Mouse (Mus musculus) C2C12 (cell line): ENCODE data around the gene Olfr272. TPM values are rescaled to one million over a fixed set of nuclear protein-coding genes. Genes with fewer than 3 reads are reported as not detected.

ENCODE experiments used
- H3K27me3 ChIP-seq: one replicate; pipeline ENCODE4 v1.6.1; 2011; ENCODE audit not compliant: control insufficient read depth, insufficient read depth, insufficient read length
- H3K36me3 ChIP-seq: one replicate; pipeline ENCODE4 v1.6.1; 2011; ENCODE audit not compliant: control insufficient read depth, insufficient read depth
- H3K4me3 ChIP-seq: one replicate; pipeline ENCODE4 v1.5.1; 2011; ENCODE audit warnings: mild to moderate bottlenecking, control low read depth; ENCODE audit not compliant: poor library complexity, insufficient read depth, severe bottlenecking
- H3K79me2 ChIP-seq: one replicate; pipeline ENCODE4 v1.6.1; 2011; ENCODE audit not compliant: control insufficient read depth, insufficient read depth
- H3K79me3 ChIP-seq: one replicate; pipeline ENCODE4 v1.6.1; 2011; ENCODE audit warnings: low read depth, control low read depth
- H3ac ChIP-seq: one replicate; pipeline ENCODE3; 2011; ENCODE audit warnings: low read depth; ENCODE audit not compliant: control insufficient read depth, insufficient read length
- CEBPB ChIP-seq: IDR thresholded peaks from one replicate; pipeline ENCODE4 v1.6.1; 2011; ENCODE audit warnings: low read depth, mild to moderate bottlenecking, control low read depth, moderate library complexity
- CTCF ChIP-seq: IDR thresholded peaks from one replicate; pipeline ENCODE4 v1.5.1; 2011; ENCODE audit not compliant: control insufficient read depth, insufficient read depth, insufficient read length
- FOSL1 ChIP-seq: IDR thresholded peaks from one replicate; pipeline ENCODE4 v1.8.0; 2011; ENCODE audit warnings: mild to moderate bottlenecking, low read length; ENCODE audit not compliant: poor library complexity, insufficient read depth, severe bottlenecking
- MAX ChIP-seq: IDR thresholded peaks from one replicate; pipeline ENCODE4 v1.6.1; 2011; ENCODE audit warnings: mild to moderate bottlenecking, control low read depth
- MYOD1 ChIP-seq: IDR thresholded peaks from one replicate; pipeline ENCODE4 v1.6.1; 2011; ENCODE audit warnings: low read depth; ENCODE audit not compliant: control insufficient read depth, insufficient read length
- MYOG ChIP-seq: IDR thresholded peaks from one replicate; pipeline ENCODE4 v1.6.1; 2011; ENCODE audit not compliant: control insufficient read depth, insufficient read length; ENCODE audit errors: extremely low read depth
- USF1 ChIP-seq: IDR thresholded peaks from one replicate; pipeline ENCODE4 v1.6.1; 2011; ENCODE audit warnings: low read depth, mild to moderate bottlenecking, control low read depth, moderate library complexity
- polyA plus RNA-seq: library from polyadenylated mRNA; unstranded; fragments of >200 nt; fragmentation: generic; extraction: Trizol; gene quantifications from one replicate; pipeline ENCODE4 v1.2.1, GENCODE M21; 2012; ENCODE audit warnings: missing spikeins

The Olfr272 gene
- polyA plus RNA-seq, 1 experiment: not detected

GRCm38 (mm10) chr4:52917311-52917688 lies 1.7 kb downstream of the Olfr272 start:
- no peaks in the 10 kb centered on the region for H3K79me2 ChIP-seq
- no peaks in the 10 kb centered on the region for H3K36me3 ChIP-seq
- H3K4me3 ChIP-seq: no peak overlapping the region
- TF ChIP-seq FOSL1 (no peak), CTCF (no peak), MAX (no peak), CEBPB (no peak)
- H3K79me3 ChIP-seq: no peaks in the 10 kb centered on the region
- no peaks in the 10 kb centered on the region for H3K27me3 ChIP-seq
- H3ac ChIP-seq: no peak overlapping the region

GRCm38 (mm10) chr4:52916659-52917310 lies 2.2 kb downstream of the Olfr272 start:
- Histone ChIP-seq H3K27me3 (no peaks in the 10 kb centered on the region), H3K79me2 (no peaks in the 10 kb centered on the region), H3K79me3 (no peaks in the 10 kb centered on the region), H3K36me3 (no peaks in the 10 kb centered on the region), H3ac (no peak overlapping the region), H3K4me3 (no peak overlapping the region)
- TF ChIP-seq MAX (no peak), USF1 (no peak), CEBPB (no peak), MYOD1 (no peak), CTCF (no peak), MYOG (no peak), FOSL1 (no peak)

- Histone ChIP-seq H3ac (no peak overlapping the region), H3K36me3 (no peaks in the 10 kb centered on the region), H3K4me3 (no peak overlapping the region), H3K27me3 (no peaks in the 10 kb centered on the region), H3K79me2 (no peaks in the 10 kb centered on the region), H3K79me3 (no peaks in the 10 kb centered on the region)
- TF ChIP-seq USF1 (no peak), MYOD1 (no peak), CEBPB (no peak), MYOG (no peak), FOSL1 (no peak), CTCF (no peak), MAX (no peak)
Observed at GRCm38 (mm10) chr4:52912409-52912808, 6.6 kb downstream of the Olfr272 start.

GRCm38 (mm10) chr4:52909542-52909941 lies 9.4 kb downstream of the Olfr272 start:
- Histone ChIP-seq H3ac (no peak overlapping the region), H3K4me3 (no peak overlapping the region), H3K79me2 (no peaks in the 10 kb centered on the region), H3K79me3 (no peaks in the 10 kb centered on the region), H3K36me3 (no peaks in the 10 kb centered on the region), H3K27me3 (no peaks in the 10 kb centered on the region)
- no peak for TF ChIP-seq MYOG
- TF ChIP-seq MYOD1: no peak
- TF ChIP-seq MAX: no peak
- no peak for TF ChIP-seq CTCF
- no peak for TF ChIP-seq FOSL1
- no peak for TF ChIP-seq USF1
- TF ChIP-seq CEBPB: no peak

GRCm38 (mm10) chr4:52864156-52864555 lies 54.8 kb downstream of the Olfr272 start:
- H3K36me3 ChIP-seq: no peaks in the 10 kb centered on the region
- no peaks in the 10 kb centered on the region for H3K79me2 ChIP-seq
- H3K27me3 ChIP-seq: no peaks in the 10 kb centered on the region
- H3ac ChIP-seq: no peak overlapping the region
- H3K4me3 ChIP-seq: no peak overlapping the region
- H3K79me3 ChIP-seq: no peaks in the 10 kb centered on the region
- no peak for TF ChIP-seq FOSL1
- TF ChIP-seq MYOD1: no peak
- no peak for TF ChIP-seq USF1
- no peak for TF ChIP-seq MYOG
- no peak for TF ChIP-seq CEBPB
- no peak for TF ChIP-seq MAX
- TF ChIP-seq CTCF: no peak

Other genes starting within 250 kb of the Olfr272 start
- not detected for gene Olfr275, start 104.6 kb downstream of the Olfr272 start, polyA plus RNA-seq
- not detected for gene Olfr273, start 59.9 kb downstream of the Olfr272 start, polyA plus RNA-seq
- gene Olfr270, start 45.4 kb upstream of the Olfr272 start, polyA plus RNA-seq: not detected
- not detected for gene Nipsnap3a, start 70.1 kb upstream of the Olfr272 start, polyA plus RNA-seq
- 19.6 TPM for gene Nipsnap3b, start 92.7 kb upstream of the Olfr272 start, polyA plus RNA-seq
- 0.07 TPM for gene Abca1, start 240.7 kb upstream of the Olfr272 start, polyA plus RNA-seq